Mouse (Mus musculus) C2C12 (cell line): ENCODE data around the gene Ptn.

Source experiments
- CEBPB ChIP-seq: IDR thresholded peaks from one replicate; pipeline ENCODE4 v1.6.1; 2011; ENCODE audit warnings: low read depth, mild to moderate bottlenecking, control low read depth, moderate library complexity
- CTCF ChIP-seq: IDR thresholded peaks from one replicate; pipeline ENCODE4 v1.5.1; 2011; ENCODE audit not compliant: control insufficient read depth, insufficient read depth, insufficient read length
- FOSL1 ChIP-seq: IDR thresholded peaks from one replicate; pipeline ENCODE4 v1.8.0; 2011; ENCODE audit warnings: mild to moderate bottlenecking, low read length; ENCODE audit not compliant: poor library complexity, insufficient read depth, severe bottlenecking
- MAX ChIP-seq: IDR thresholded peaks from one replicate; pipeline ENCODE4 v1.6.1; 2011; ENCODE audit warnings: mild to moderate bottlenecking, control low read depth
- USF1 ChIP-seq: IDR thresholded peaks from one replicate; pipeline ENCODE4 v1.6.1; 2011; ENCODE audit warnings: low read depth, mild to moderate bottlenecking, control low read depth, moderate library complexity

DNA sequence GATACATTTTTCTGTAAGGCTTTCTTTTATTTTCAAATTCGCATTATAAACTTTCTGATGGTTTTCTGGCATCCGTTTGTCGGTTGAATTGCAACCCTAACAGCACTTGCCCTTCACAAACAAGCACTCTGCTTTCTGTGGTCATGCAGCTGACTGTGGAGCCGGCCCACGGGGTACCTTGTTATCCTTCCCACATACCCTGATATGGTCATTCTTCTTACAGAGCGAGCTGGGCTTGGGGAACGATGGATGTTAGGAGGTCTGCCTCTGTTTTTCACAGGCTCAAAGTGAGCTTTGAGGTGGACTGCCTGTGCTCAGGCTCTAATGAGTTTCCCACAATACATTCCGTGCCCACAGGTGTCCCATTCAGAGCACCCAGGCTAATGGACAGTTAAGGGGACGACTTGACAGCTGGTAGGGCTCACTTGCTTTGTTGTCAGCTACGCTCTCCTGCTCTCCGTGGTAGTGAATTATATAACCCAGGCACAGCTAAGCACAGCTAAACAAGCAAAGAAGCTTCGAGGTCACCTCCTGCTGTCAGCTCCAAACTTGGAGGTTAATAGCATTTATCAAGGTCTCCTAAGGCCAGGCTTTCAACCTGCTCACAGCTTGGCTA lies 21.3 kb downstream of the Ptn start:
- TF ChIP-seq CTCF (no peak), FOSL1 (no peak), USF1 (no peak), MAX (no peak), CEBPB (no peak)
